Mouse (Mus musculus): ENCODE measurements around the gene Lekr1.

GRCm38 (mm10) chr3:65871609-65872272 lies 205.7 kb downstream of the Lekr1 start:
- TF ChIP-seq CTCF (IDR thresholded peaks at IDR 0.05; ENCODE audit: control insufficient read depth, insufficient read depth, insufficient read length): no peak
- no peak for TF ChIP-seq USF1 (IDR thresholded peaks at IDR 0.05; ENCODE audit: low read depth)
- no peak for TF ChIP-seq MYOG (IDR thresholded peaks at IDR 0.05; ENCODE audit: control insufficient read depth, extremely low read depth, insufficient read length)

All from C2C12 (cell line).